Mouse (Mus musculus): ENCODE data around the gene Arvcf. TPM values are rescaled to one million over a fixed set of nuclear protein-coding genes. Genes with fewer than 3 reads are reported as not detected.

The Arvcf gene
- polyA plus RNA-seq, 1 experiment from 2014 or later = 26.6 TPM

- ATAC-seq (replicated peaks; ENCODE audit: insufficient number of reproducible peaks, low FRiP score, low TSS enrichment, low read depth) = no peak
- no peak overlapping the region for H3K4me3 ChIP-seq (ENCODE audit: low read depth, low read length)
- H3K27ac ChIP-seq (replicated peaks; ENCODE audit: low read depth, low read length) = no peak overlapping the region
- H3K9me3 ChIP-seq (replicated peaks; ENCODE audit: control insufficient read depth, low read length) = no peaks in the 10 kb centered on the region
- H3K9ac ChIP-seq (replicated peaks; ENCODE audit: low read length) = no peak overlapping the region
- no peak for DNase-seq (ENCODE audit: low spot score)
- no peak overlapping the region for H3K4me2 ChIP-seq (ENCODE audit: low read depth, low read length)
- no peaks in the 10 kb centered on the region for H3K36me3 ChIP-seq (replicated peaks; ENCODE audit: control insufficient read depth, insufficient read depth, low read depth, low read length)
- WGBS = 87% methylated on average over 6 of the region's 6 CpGs
- peaks cover 9% of the 10 kb centered on the region for H3K4me1 ChIP-seq (ENCODE audit: control insufficient read depth, insufficient read depth, low read length)
- H3K27me3 ChIP-seq (ENCODE audit: control insufficient read depth, insufficient read depth, low read length) = no peaks in the 10 kb centered on the region
These were observed 107.4 kb downstream of the Arvcf start for GRCm38 (mm10) chr16:18455407-18455806.

MicroRNAs within 50 kb of the gene (microRNA counts, 519-probe panel; counts per million panel counts)
- 2,622 counts per million, percentile 28 among the panel's probes with 10 or more counts for microRNA mmu-miR-185

Small RNAs within 50 kb of the gene (microRNA-seq; reads per million reads assigned to microRNA genes)
- gene Gm26219 (ENCODE audit: borderline number of aligned reads) = not detected
- 284 reads per million, percentile 57 among the genes with 10 or more reads in this experiment for gene Mir185 (ENCODE audit: borderline number of aligned reads)

Other genes starting within 250 kb of the Arvcf start
- gene Rtn4r, start 220.5 kb upstream of the Arvcf start, polyA plus RNA-seq (2014; fragmentation: Nextera tagmentation; extraction: Ambion mirVana) = 1.1 and 1.7 TPM in 2 replicates
- gene Ccdc188, start 130.3 kb upstream of the Arvcf start, polyA plus RNA-seq (2014; fragmentation: Nextera tagmentation; extraction: Ambion mirVana) = not detected in 2 replicates
- gene Zdhhc8, start 113.0 kb upstream of the Arvcf start, polyA plus RNA-seq (2014; fragmentation: Nextera tagmentation; extraction: Ambion mirVana) = 9.3 and 11.6 TPM in 2 replicates
- 83.6 and 102 TPM in 2 replicates for gene Trmt2a, start 99.5 kb upstream of the Arvcf start, polyA plus RNA-seq (2014; fragmentation: Nextera tagmentation; extraction: Ambion mirVana)
- 1,220 and 1,409 TPM in 2 replicates for gene Ranbp1, start 99.5 kb upstream of the Arvcf start, polyA plus RNA-seq (2014; fragmentation: Nextera tagmentation; extraction: Ambion mirVana)
- gene Gm49776, start 89.9 kb upstream of the Arvcf start, polyA plus RNA-seq (2014; fragmentation: Nextera tagmentation; extraction: Ambion mirVana) = 0.94 and 2.7 TPM in 2 replicates
- 31.3 and 32.2 TPM in 2 replicates for gene Dgcr8, start 58.9 kb upstream of the Arvcf start, polyA plus RNA-seq (2014; fragmentation: Nextera tagmentation; extraction: Ambion mirVana)
- gene Tango2, start 79 bp upstream of the Arvcf start, polyA plus RNA-seq (2014; fragmentation: Nextera tagmentation; extraction: Ambion mirVana) = 20.4 and 27.9 TPM in 2 replicates
- gene Txnrd2, start 78.2 kb downstream of the Arvcf start, polyA plus RNA-seq (2014; fragmentation: Nextera tagmentation; extraction: Ambion mirVana) = 15.8 and 15.9 TPM in 2 replicates
- 47.4 and 49.3 TPM in 2 replicates for gene Comt, start 78.7 kb downstream of the Arvcf start, polyA plus RNA-seq (2014; fragmentation: Nextera tagmentation; extraction: Ambion mirVana)
- gene Gnb1l, start 150.5 kb downstream of the Arvcf start, polyA plus RNA-seq (2014; fragmentation: Nextera tagmentation; extraction: Ambion mirVana) = 13.2 and 15.6 TPM in 2 replicates
- gene Rtl10, start 150.7 kb downstream of the Arvcf start, polyA plus RNA-seq (2014; fragmentation: Nextera tagmentation; extraction: Ambion mirVana) = 3.5 and 3.7 TPM in 2 replicates
- 6.3 and 6.8 TPM in 2 replicates for gene Tbx1, start 242.5 kb downstream of the Arvcf start, polyA plus RNA-seq (2014; fragmentation: Nextera tagmentation; extraction: Ambion mirVana)